ENCODE assay signal across 7 mouse cellular contexts in the genomic region with DNA sequence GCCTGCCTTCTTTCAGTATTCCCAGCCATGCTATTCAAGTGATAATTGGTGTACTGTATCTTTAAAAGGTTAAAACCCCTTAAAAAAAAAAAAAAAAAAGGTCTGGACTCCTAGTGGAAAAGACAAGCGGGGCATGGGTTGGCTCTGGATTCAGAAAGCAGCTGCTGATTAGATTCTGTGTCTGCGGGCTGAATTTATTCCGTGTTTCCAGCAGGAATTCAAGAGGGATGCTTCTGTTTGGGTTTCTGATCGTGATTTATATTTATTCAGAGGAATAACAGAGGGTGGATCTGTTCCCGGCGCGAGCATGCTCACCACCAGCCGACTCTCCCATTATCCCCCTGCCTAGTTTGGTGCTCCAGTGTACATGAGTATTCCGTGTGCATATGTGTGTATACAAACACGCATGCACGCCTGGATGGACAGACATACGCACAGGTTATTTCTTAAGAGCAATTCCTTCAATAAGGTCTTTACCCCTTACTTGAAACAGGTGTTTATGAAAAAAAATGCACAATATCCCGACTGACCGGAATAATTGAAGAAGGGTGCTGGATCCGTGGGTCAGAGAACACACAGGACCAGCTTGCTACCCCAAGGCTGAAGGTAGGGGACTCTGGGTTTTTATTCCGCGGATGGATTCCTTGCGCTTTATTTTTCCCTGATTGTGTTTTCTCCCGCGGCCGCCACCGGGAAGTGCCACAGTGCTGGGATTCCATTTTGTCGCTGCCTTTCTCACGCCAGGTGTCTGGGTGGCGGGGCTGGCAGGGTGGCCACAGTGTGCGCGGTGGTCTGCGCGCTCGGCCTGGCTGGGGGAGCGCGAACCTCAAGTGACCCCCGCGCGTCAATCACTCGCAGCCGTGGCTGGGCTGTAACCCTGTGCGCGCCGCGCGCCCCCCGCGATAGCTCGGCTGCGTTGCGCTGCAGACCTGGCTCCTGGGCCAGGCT.
DNase-seq lines count a peak whose midpoint lies in the region; ATAC-seq and TF ChIP-seq lines count a peak whose summit lies in the region.

No protein-coding gene starts in this region.

- DNase-seq in ES-E14 (ENCODE audit: low read depth, low spot score) = no peak
- DNase-seq in adrenal gland, postnatal 14 days = peak; percentile 51
- DNase-seq in forebrain, embryonic 10.5 days (ENCODE audit: extremely low spot score, low spot score) = peak; percentile 38
- DNase-seq in left cerebral cortex, postnatal 36 days (ENCODE audit: low spot score in 2 of 2) = peak; percentile 53 to 55

- H3K4me3 ChIP-seq in ES-E14 (ENCODE audit: insufficient read depth in 1 of 2, low read depth in 1 of 2, low read length in 2 of 2, poor library complexity in 1 of 2, severe bottlenecking in 1 of 2) (peak overlapping the region; percentile 53 to 77), myocyte (no peak overlapping the region)
- H3K4me3 ChIP-seq in forebrain, embryonic 10.5 days = peak overlapping the region; percentile 67
- H3K4me3 ChIP-seq in hindbrain, embryonic 15.5 days = peak overlapping the region; percentile 60

- H3K9me3 ChIP-seq in ES-E14 (ENCODE audit: control insufficient read depth, insufficient read depth, low read depth, low read length) = no peaks in the 10 kb centered on the region
- no peaks in the 10 kb centered on the region for H3K9me3 ChIP-seq in forebrain, embryonic 10.5 days
- no peaks in the 10 kb centered on the region for H3K9me3 ChIP-seq in hindbrain, embryonic 15.5 days

- H3K27ac ChIP-seq in ES-E14 (ENCODE audit: insufficient read depth, low read depth, low read length, poor library complexity, severe bottlenecking) = no peak overlapping the region
- H3K27ac ChIP-seq in forebrain, embryonic 10.5 days = peak overlapping the region; percentile 65; the same call in 1 of the 2 replicates
- peak overlapping the region; percentile 87 for H3K27ac ChIP-seq in hindbrain, embryonic 15.5 days (replicated peaks)

- H3K79me2 ChIP-seq in myocyte (ENCODE audit: control insufficient read depth, insufficient read depth) = no peaks in the 10 kb centered on the region

- peaks cover 65% of the 10 kb centered on the region for H3K27me3 ChIP-seq in forebrain, embryonic 10.5 days (ENCODE audit: poor library complexity, severe bottlenecking)
- no peaks in the 10 kb centered on the region for H3K27me3 ChIP-seq in hindbrain, embryonic 15.5 days
- H3K27me3 ChIP-seq in myocyte (ENCODE audit: control insufficient read depth, insufficient read depth, insufficient read length) = peaks cover 29% of the 10 kb centered on the region

- WGBS in forebrain, embryonic 10.5 days = 2% methylated on average over 47 of the region's 47 CpGs
- WGBS in hindbrain, embryonic 15.5 days = under 1% methylated on average over 47 of the region's 47 CpGs

- H3K4me2 ChIP-seq in hindbrain, embryonic 15.5 days = peak overlapping the region; percentile 71
- H3K4me2 ChIP-seq in myocyte (ENCODE audit: low read depth) = peak overlapping the region; percentile 38

- in situ Hi-C loops in ES-E14 (cut with MboI; ENCODE audit: low sequenced_read_pairs in 2 of 2, unreplicated experiment in 2 of 2) = no loop called here

- H3K4me1 ChIP-seq in ES-E14 (ENCODE audit: control insufficient read depth in 2 of 2, insufficient read depth in 2 of 2, low read length in 2 of 2, poor library complexity in 1 of 2) = peaks cover 15 to 30% of the 10 kb centered on the region in 2 experiments
- H3K4me1 ChIP-seq in forebrain, embryonic 10.5 days = peaks cover 43% of the 10 kb centered on the region
- H3K4me1 ChIP-seq in hindbrain, embryonic 15.5 days (replicated peaks) = peaks cover 32% of the 10 kb centered on the region

- peak overlapping the region; percentile 71 for H3K9ac ChIP-seq in ES-E14 (ENCODE audit: insufficient read depth, low read depth, low read length, poor library complexity, severe bottlenecking)
- H3K9ac ChIP-seq in hindbrain, embryonic 15.5 days = peak overlapping the region; percentile 70

- H3K36me3 ChIP-seq in ES-E14 (ENCODE audit: control insufficient read depth, insufficient read depth, low read length, poor library complexity, severe bottlenecking) = no peaks in the 10 kb centered on the region
- H3K36me3 ChIP-seq in forebrain, embryonic 10.5 days (replicated peaks) = no peaks in the 10 kb centered on the region
- no peaks in the 10 kb centered on the region for H3K36me3 ChIP-seq in hindbrain, embryonic 15.5 days
- H3K36me3 ChIP-seq in myocyte (ENCODE audit: control insufficient read depth, insufficient read depth) = no peaks in the 10 kb centered on the region

- intact Hi-C loops in left cerebral cortex, postnatal 36 days (cut with DNase I) = loop anchor here (5.0 to 10.0 kb wide), 5 partner anchors 48 to 290 kb away; no protein-coding TSS in a partner anchor

- ATAC-seq in hindbrain, embryonic 15.5 days (ENCODE audit: low FRiP score, low read depth) = peak; percentile 82
- no peak for ATAC-seq in megakaryocyte-erythroid progenitor cell, adult 5-6 weeks (replicated peaks; ENCODE audit: low FRiP score, low TSS enrichment, poor library complexity, severe bottlenecking)

- H3ac ChIP-seq in myocyte (ENCODE audit: control insufficient read depth, insufficient read length) = no peak overlapping the region

- TF ChIP-seq POLR2A in myocyte (IDR thresholded peaks at IDR 0.05; ENCODE audit: insufficient read length, low read depth) = no peak

TF ChIP-seq in ES-E14, 5 proteins besides CTCF, POLR2A, EP300 and RAD21:
- TF ChIP-seq MAFK (IDR thresholded peaks at IDR 0.05; ENCODE audit: insufficient read depth, low read depth, low read length) (no peak), CHD2 (IDR thresholded peaks at IDR 0.05; ENCODE audit: low read depth, low read length) (no peak), ZNF384 (IDR thresholded peaks at IDR 0.05; ENCODE audit: low read depth, low read length) (peak; percentile 94), ZC3H11A (IDR thresholded peaks at IDR 0.05; ENCODE audit: borderline replicate concordance, low read depth, low read length) (no peak)

TF ChIP-seq in myocyte, 11 proteins besides CTCF, POLR2A, EP300 and RAD21:
- TF ChIP-seq CEBPB (IDR thresholded peaks at IDR 0.05; ENCODE audit: insufficient read depth, poor library complexity, severe bottlenecking) (no peak), REST (IDR thresholded peaks at IDR 0.05; ENCODE audit: insufficient read depth, insufficient read length) (no peak), SRF (IDR thresholded peaks at IDR 0.05; ENCODE audit: control insufficient read depth, insufficient read length, low read depth) (no peak), MYOG (IDR thresholded peaks at IDR 0.05; ENCODE audit: control insufficient read depth in 1 of 3, insufficient read depth in 1 of 3, insufficient read length in 2 of 3, low read depth in 2 of 3) (no peak), MAX (IDR thresholded peaks at IDR 0.05; ENCODE audit: low read depth) (no peak), POLR2AphosphoS2 (IDR thresholded peaks at IDR 0.05; ENCODE audit: insufficient read length, low read depth) (no peak), MYOD1 (IDR thresholded peaks at IDR 0.05; ENCODE audit: control insufficient read depth in 1 of 3, insufficient read length in 2 of 3, low read depth in 2 of 3) (no peak), TCF3 (IDR thresholded peaks at IDR 0.05; ENCODE audit: insufficient read length, low read depth) (no peak), TCF12 (IDR thresholded peaks at IDR 0.05; ENCODE audit: insufficient read depth, poor library complexity, severe bottlenecking) (no peak), E2F4 (IDR thresholded peaks at IDR 0.05; ENCODE audit: insufficient read depth) (no peak), USF1 (IDR thresholded peaks at IDR 0.05; ENCODE audit: low read depth) (no peak)
